Mouse (Mus musculus) left cerebral cortex, postnatal 10 days (tissue): Measurements from ENCODE around the gene Nagk. TPM values are rescaled to one million over a fixed set of nuclear protein-coding genes. Genes with fewer than 3 reads are reported as not detected.
A peak's percentile ranks its signal among the peaks of the same experiment; 100 is the strongest.
"Not testable (repeated sequence)": the region's sequence is repeated elsewhere in the genome, so short reads cannot be mapped to it uniquely, and the experiment has no call there.

Experiments used
- DNase-seq, 2 experiments: peaks; one replicate each; pipeline ENCODE4 v3.0.0; 2021 to 2022; ENCODE audit warnings: low spot score in 2 of 2, mixed read lengths in 1 of 2; ENCODE audit errors: extremely low spot score in 1 of 2
- intact Hi-C: fragments of 180-260 bp; cut with DNase I; formaldehyde crosslinking; loops from one replicate; pipeline ENCODE4 v1.15.1; 2025
- total RNA-seq, 2 experiments: library from RNA; stranded (reverse); gene quantifications; 2 replicates each; pipeline ENCODE4 v1.2.3; 2021

Nagk gene
- total RNA-seq, 2 experiments from 2014 or later, result 64.0 to 66.1 TPM

DNA sequence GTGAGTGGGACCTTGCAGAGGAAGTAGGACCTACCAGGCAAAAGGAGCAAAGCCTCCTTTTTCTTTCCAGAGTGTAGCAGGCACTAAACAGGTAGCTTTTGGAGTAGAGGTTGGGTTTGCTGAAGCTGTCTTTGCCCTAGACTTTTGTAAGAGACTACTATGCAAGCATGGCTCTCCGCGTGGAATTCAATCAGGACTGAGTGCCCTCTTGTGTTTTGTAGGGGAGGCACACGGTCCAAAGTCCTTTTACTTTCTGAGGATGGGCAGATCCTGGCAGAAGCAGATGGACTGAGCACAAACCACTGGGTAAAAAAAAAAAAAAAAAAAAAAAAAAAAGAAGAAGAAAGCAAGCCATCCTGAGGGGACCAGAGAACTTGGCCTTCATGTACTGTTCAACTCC lies 1.9 kb downstream of the Nagk start:
- intact Hi-C loops, result no loop called here

DNA sequence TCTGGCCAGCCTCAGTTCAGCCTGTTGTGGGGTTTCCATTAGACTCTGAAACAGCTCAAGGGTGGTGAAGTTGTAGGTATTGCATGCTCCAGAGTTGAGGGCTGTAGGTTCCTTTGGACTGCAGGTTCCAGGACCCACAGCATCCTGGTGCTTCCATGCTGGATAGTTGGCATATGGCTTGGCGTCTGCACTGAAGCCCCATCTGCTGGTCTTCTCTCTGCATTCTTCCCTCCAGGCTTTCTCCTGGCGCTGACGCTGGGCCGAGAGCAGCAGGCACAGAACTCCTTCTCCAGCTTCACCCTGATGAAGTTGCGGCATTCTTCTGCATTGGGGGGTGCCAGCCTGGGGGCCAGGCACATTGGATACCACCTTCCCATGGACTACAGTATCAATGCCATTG lies 7.3 kb downstream of the Nagk start:
- intact Hi-C loops, result no loop called here
- no peak for DNase-seq

More for the DNA sequence above, 1.9 kb downstream of the Nagk start:
- no peak for DNase-seq

DNA sequence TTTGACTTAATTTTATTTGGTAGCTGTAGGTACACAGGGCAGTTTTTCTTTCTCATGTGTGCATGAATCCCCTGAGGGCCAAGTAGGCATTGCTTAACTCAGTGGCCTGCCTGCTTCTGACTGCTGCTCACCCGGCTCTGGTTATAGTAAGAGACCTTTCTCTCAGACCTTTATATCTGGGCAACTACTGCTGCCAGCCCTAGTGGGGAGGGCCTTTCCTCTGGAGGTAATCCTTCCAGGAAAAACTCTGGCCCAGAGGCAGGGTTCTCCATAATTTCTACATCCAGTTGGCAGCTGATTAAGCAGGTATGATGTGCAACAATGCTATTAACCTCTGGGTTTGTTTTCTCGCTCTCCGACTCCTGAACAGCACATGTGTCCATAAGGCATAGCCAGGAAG lies 8.1 kb downstream of the Nagk start:
- intact Hi-C loops, result no loop called here

DNA sequence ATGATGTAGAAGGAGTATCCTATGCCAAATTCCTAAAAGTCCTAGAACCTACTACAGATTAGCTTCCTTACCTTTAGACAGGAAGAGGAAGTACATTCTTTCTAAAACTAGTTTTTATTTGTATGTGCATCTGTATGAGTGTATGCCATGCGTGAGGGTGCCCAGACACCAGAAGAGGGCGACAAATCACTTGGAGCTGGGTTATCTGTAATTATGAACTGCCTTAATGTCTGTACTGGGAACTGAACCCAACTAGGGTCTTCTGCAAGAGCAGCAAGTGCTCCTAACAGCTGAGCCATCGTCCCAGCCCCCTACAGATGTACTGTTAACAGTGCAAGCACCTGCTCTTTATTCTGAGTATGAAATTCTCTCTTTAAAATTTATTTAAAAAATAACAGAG lies 21.0 kb downstream of the Nagk start:
- no peak for DNase-seq
- intact Hi-C loops, result no loop called here

More for the DNA sequence above, 8.1 kb downstream of the Nagk start:
- DNase-seq, result no peak

DNA sequence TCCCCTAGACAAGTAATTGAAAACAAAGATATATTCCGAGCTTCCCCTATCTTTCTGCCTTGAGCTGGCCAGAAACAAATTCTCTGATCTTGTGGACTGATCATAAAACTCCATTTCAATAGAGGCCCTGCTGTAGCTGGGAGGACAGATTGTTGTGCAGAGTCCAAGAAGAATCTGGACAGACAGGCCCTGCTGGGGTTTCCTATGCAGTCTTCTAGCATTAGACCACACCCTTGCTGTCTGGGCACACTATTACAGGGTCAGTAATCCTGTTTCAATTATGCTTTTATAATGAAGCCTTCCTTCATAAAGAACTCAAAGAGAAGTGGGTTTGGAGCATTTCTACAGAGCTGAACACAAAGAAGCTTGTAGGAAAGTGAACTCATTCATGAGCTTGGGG lies 24.2 kb downstream of the Nagk start:
- intact Hi-C loops, result no loop called here
- DNase-seq, result no peak

DNA sequence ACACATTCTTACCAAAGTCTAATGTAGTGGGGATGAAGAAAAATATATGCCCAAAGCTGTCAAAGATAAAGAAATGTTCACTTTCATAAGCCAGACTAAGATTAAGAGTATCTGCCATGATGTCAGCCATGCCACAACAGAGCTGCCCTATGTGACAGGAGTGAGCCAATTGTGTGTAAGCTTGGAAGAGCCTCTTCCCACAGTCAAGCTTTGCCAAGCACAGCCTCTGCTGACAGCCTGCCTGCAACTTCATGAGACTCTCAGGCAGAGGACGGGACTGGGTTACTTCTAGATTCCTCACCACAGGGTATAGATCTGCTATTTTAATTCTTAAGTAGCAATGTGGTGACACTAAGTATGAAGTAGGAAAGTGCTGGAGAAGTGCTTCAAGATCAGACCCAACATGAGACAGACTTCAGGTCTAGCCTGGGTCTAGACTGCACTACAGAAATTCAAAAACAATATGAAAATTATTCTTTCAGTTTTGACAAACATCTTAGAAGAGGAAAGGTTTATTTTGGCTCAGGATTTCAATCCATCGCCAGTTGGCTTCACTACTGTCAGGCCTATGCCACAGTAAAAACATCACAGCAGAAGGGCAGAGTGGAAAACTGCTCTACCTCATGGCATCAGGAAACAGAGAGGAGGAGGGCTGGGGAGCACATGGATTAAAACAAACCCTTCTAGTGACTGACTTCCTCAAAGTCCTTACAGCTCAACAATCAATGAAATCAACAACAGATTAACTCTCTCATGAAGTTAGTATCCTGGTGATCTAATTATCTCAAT lies 26.1 kb downstream of the Nagk start:
- no peak for DNase-seq
- intact Hi-C loops, result no loop called here

DNA sequence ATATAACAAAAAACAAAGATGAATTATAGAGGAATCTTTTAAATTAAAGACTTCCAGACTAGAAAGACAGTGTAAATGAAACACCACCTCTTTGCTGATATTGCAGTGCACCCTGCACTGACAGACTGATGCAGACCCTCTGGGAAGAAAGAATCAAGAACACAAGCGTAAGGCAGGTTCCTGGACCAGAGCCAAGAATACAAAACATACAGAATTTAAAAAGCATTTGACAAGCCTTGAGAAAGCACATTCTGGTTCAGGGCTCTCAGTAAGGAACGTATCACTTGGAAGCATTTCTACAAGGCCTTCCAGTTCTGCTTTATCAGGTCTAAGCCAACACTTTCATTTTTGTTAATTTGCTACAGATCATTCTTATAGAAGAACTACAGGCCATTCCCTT lies 27.1 kb downstream of the Nagk start:
- intact Hi-C loops, result no loop called here
- no peak for DNase-seq

DNA sequence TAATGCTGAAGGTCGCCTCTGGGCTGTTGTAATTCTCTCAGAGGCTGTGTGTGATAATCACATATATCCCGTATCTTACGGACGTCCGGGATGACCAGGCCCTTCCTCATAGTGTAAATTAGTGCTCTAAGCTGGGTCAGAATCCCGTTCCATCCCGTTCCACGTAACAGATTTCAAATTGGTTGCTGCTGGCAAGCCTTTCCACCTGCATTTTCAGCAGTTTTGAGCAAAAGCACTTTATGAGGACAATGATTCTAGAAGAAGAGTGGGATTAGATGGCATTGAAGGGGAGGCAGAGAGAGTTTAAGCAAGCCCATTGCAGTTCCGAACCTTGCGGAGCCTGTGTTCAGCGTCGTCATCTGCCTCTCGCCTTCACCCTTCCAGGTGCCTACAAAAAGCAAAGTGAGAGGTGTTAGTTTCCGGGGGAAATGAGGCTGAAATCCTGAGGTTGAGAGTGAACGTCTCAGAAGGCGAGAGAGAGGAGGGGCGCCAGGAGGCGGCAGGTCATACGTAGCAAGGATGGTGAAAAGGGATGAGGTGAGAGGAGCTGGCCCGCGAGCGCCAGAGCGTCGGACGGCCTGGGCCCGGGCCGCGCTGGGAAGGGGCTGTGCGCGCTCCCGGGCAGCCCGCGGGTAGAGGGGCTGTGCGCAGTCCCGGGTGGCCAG lies 36.3 kb downstream of the Nagk start:
- intact Hi-C loops, result no loop called here
- DNase-seq, result peak in 1 of 2 experiments; percentile 16

DNA sequence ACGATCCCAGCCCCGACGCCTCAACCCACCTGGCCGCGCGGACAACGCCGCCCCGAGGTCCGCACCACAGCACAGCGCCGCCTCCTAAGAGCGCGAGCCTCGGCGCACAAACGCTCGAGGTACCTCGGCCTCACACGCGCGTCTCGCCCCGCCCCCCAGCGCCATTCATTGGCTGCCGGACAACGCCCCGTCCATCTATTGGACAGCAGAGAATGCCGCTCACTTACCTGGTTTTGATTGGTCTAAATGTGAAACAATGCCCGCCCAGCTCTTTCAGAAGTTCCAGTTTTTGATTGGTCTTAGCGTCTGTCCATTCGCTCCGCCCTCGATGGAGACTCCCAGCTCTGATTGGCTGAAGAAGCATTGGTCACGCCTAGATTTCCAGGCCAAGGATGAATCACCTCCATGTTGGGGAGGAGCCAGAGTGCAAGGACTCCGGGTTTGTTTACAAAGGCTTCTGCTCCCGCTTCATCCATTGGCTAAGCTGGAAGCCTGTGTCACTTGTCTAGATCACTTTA lies 36.9 kb downstream of the Nagk start, which contains the start of gene Paip2b:
Gene Paip2b, minus strand, starts transcription at position 136 of the 518 bp plus-strand sequence.
- intact Hi-C loops, result no loop called here
- DNase-seq, result peak; percentile 99

DNA sequence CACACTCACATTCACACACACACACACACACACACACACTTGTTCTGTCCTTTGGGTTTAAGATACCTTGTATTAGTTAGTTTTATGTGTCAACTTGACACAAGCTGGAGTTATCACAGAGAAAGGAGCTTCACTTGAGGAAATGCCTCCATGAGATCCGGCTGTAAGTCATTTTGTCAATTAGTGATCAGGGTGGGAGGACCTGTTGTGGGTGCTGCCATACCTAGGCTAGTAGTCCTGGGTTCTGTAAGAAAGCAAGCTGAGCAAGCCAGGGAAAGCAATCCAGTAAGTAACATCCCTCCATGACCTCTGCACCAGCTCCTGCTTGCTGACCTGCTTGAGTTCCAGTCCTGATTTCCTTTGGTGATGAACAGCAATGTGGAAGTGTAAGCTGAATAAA lies 37.6 kb downstream of the Nagk start:
- intact Hi-C loops, DNase-seq: not testable (repeated sequence)

DNA sequence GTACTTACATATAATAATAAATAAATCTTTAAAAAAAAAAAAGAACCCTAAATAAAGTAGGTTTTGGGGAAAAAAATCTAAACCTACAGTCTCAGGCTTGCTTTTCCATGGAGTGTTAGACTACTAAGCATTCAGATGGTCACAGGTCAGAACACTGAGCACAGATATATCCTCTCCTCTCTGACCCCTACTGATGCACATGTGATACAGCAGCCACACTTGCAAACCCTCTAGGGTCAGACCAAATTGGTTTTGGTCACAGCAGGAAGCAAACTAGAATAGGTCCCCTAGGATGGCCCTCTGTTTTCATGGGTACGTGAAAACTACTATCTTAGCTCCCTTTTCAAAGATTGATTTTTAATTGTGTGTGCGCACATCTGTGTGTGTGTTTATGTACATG lies 42.0 kb downstream of the Nagk start:
- no peak for DNase-seq
- intact Hi-C loops, result no loop called here

DNA sequence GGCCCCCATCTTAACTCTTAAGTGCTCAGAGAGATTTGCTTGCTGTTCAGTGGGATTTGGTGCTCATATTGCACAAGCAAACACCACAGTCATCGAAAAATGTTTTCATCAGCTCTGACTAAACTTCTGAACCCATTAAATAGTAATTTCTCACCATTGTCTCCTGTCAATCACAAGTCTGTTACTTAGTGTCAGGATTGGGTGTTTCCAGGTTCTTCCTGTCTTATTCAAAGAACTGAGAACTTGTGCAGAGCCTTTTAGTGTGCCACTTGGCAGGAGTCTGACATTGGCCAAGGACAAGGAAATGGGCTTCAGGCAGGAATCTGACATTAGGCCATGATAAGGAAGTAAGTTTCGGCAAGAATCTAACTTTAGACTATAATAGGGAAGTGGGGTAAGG lies 43.3 kb downstream of the Nagk start:
- intact Hi-C loops, result no loop called here
- no peak for DNase-seq

DNA sequence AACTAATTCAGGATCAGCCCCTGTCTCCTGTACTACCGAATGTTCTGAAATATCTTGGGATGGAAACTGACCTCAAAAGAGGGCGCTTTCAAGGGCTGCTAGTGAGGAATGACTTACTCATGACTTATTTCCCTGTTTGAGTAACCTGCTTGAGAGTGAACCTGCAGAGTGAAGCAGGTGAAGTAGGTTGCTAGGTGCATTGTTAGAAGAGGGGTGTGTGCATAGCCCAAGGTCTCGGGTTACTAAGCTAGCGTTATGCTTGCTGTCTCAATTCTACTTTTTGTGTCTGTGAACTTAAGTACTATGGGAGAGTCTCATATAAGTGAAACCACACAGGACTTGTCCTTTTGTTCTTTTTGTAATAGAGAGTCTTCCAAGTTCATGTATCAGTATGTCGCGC lies 45.3 kb downstream of the Nagk start:
- intact Hi-C loops, result no loop called here
- DNase-seq, result no peak

DNA sequence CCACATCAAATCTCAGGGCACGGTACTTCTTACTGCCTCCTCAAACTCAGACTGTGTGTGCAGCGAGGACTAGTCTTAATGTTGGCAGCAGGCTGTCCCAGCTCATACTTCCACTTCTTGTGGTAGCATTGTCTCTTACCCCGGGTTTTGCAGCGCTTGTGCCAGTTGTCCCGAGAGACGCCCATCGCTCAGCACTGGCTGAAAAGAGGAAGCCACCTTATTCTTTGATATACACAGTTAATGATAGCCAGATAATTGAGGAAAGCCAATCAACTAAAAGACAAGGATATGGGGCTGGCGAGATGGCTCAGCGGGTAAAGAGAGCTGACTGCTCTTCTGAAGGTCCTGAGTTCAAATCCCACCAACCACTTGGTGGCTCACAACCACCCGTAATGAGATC lies 50.1 kb downstream of the Nagk start:
- intact Hi-C loops, result no loop called here
- no peak for DNase-seq

DNA sequence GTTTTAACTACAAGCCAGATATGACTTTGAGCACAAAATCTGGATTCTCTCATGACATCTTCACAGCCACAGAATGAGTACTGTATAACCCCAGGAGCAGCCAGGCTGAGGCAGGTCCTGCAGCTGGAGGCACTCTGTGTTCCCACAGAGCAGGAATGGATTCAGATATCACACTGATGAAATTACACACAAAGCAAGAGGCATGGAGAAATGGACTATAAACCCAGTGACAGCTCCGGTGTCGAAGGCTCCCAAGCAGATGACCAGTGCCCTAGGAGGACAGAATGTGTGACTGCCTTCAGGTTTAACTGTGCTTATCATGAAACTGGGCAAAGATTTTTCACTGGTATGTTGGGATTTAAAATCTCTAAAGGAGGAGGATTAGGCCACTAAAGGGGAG lies 51.4 kb downstream of the Nagk start:
- no peak for DNase-seq
- intact Hi-C loops, result no loop called here

DNA sequence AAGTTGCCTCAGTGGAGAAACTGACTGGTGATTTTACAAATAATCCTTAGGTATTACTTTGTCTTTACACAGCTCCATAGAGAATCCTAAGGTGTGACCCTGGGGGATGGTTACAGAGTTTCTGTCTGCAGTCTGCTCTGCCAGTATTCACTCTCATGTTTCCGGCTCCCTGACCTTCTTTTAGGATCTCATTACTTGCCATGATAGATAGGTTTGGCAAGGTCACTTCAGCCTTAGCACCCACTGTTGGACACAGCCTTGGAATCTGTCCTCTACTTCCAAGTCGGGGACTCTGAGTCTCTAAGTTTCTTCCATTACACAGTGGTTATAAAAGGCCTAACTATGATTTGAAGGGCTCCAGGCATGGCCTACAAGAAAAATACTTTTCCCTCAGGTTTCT lies 54.7 kb downstream of the Nagk start:
- DNase-seq, result no peak

More for the DNA sequence above, 54.7 kb downstream of the Nagk start:
- intact Hi-C loops, result no loop called here
